Mouse (Mus musculus) gastrocnemius, postnatal 4 days (tissue): ENCODE results near the gene Mreg. TPM values are rescaled to one million over a fixed set of nuclear protein-coding genes. Genes with fewer than 3 reads are reported as not detected.

Source experiments
- DNase-seq, 2 experiments: peaks; one replicate each; pipeline ENCODE4 v3.0.0; 2021 to 2022; ENCODE audit warnings: low spot score in 2 of 2, mixed read lengths in 2 of 2
- total RNA-seq, 2 experiments: library from RNA; stranded (reverse); gene quantifications; 2 replicates each; pipeline ENCODE4 v1.2.3; 2021

The Mreg gene
- total RNA-seq, 2 experiments from 2014 or later: 33.4 to 36.6 TPM

DNA sequence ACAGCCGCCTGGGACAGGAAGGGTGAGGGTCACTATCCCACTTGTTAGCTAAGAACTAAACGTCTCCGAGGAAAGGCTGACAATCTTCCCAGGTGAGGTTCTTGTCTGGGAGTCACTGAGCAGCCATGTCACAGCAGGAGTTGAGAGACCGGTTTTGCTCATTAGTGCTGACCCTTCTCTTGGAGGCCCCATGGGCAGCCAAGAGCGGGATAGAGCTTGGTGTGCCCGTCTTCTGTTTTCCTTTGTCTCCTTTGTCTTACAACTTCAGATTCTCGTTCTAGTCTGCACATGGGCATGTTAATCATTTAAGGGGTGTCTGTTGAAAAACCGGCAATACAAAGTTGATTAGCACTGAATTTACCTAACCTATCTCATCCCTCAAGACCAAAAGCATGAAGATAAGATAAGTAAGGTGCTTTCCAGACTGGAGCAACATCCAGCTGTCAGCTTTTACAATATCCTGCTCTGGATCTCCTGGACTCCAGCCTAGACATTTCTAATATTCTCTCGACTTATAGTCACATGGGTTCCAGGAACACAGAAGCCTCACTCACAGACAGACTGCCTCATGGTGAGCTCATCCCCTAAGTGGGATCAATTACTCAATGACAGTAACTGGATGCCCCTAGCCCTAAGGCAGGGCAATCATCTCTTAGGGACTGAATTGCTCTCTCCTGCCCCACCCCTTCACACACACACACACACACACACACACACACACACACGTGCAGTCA, 15.3 kb downstream of the Mreg start:
- no peak for DNase-seq

DNA sequence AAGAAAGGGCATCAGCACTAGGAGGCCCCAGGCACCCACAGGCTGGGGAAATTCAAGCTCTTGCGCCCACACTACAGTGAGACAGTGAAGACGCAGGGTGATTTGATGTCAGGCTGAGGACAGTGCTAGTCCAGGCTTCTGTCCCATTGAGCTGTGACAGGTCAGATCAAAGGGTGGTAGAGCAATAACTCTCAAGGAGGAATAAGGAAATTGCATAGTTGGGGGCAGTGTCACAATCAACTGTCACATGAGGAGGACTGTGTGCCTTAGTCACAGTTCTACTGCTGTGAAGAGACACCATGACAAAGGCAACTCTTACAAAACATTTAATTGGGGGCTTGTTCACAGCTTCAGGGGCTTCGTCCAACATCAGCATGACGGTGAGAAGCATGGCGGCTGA, 16.0 kb downstream of the Mreg start:
- no peak for DNase-seq

DNA sequence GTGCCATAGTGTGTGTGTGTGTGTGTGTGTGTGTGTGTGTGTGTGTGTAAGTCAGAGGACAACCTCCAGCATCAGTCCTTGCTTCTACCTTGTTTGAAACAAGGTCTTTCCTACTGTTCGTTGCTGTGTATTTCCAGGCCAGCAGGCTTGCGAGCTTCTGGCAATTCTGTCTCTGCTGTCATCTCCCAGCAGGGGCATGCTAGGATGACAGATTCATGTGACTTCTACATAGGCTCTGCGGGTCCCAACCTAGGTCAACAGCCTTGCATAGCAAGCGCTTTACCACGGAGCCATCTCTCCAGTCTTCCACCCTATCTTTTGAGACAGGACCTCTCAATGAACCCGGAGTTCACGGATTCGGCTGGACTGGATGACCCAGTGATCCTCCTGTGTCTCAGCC, 20.7 kb downstream of the Mreg start:
- DNase-seq: no peak

DNA sequence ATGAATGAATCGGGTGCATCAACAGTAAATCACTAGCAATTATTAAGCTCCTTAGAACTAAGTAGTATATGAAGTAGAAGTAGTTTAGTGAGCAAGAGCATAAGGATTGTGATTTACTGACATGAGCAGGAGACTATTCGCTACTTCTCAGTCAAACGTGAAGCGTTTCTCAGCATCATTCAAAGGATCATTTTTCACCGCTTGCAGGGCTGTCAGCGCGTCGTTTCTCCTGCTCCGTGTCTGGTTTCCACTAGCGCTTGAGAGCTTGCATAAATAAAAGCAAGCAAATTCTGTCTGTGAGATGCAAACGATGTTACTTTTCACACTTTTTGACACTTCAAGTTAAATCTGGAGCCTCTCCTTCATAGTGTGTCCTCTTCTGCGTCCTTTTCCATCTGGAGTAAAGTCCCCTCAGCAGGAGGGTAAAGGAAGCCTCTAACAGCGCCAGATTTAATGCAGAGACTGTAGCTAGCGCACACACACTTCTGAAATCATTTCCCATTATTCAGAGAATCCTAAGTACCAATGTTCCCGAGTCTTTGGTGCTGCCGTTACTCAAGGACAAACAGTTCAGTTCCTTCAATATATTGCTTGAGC, 23.9 kb downstream of the Mreg start:
- DNase-seq: no peak

DNA sequence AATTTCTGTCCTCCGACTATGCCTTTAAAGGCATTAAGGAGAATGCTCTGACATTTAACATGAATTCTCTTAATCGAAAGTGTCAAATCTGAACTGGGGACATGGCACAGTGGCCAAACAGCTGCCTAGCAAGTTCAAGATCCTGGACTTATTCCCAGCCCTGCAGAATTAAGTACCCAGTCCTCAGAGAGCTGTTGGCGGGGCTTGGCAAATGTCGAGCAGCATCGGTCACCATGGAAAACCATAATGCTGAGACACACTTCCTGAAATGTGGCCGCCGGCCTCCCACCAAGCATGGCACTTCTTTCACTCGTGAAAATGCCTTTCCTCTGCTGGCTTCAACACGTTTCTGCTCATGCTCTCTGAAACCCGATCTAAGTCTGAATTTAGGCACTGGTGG, 24.6 kb downstream of the Mreg start:
- no peak for DNase-seq

DNA sequence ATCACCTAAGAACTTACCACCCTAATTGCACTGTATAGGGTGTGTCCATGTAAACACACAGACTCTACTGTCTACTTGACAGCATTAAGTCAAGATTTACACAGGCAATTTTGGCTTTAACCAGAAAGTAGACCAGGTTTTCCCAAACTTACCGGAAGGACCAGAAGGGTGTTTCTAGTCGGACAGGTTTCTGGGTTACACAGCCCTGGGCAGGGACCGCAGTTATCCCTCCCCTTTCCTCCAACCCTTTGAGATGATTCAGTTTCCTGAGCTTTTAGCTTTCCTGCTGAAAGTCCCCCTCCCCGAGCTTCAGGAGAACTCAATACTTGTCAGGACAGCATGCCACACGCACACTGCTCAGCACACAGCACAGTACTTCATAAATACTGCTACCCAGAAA, 26.0 kb downstream of the Mreg start:
- no peak for DNase-seq

GRCm38 (mm10) chr1:72183554-72183953, 28.6 kb downstream of the Mreg start:
- DNase-seq: no peak

- no peak for DNase-seq
These were observed 29.1 kb downstream of the Mreg start for GRCm38 (mm10) chr1:72182930-72183499.

- no peak for DNase-seq
These were observed 32.2 kb downstream of the Mreg start for GRCm38 (mm10) chr1:72179947-72180346.

GRCm38 (mm10) chr1:72176239-72176638, 35.9 kb downstream of the Mreg start:
- DNase-seq: no peak

DNA sequence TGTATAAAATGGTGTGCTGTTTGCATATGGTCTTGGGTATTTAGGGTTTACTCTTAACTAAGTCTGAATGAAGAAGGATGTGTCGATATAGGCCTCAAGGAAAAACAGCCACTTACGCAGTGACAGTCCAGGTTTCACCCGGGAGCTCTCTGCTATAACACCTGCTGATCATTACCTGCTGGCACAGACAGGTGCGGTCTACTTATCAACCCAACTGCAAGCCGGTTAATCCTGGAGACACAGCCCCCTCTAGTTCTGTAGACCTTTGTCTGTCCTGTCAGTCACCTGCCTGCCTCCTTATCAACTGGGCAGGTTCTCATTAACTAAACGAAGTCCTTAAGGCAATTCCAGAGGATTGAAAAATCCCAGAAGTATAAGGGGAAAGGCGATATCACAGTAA, 37.9 kb downstream of the Mreg start:
- DNase-seq: no peak

GRCm38 (mm10) chr1:72173402-72174051, 38.6 kb downstream of the Mreg start:
- no peak for DNase-seq

DNA sequence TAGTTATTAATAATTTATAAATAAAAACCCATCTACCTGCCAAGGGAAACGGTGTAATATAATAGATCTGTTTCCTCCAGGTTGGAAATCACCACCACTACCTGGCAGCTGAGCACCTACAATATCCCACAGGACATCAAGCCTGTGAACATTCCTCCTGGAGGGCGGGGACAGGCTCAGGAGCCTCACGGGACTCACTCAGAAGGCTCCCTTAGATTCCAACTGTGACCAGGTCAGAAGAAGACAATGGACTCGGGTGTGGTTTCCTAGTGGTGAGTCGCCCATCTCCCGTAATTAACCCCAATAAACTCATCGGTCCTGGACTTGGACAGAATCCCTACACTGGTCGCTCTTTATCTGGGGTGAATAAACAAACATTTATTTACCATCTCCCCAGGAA, 39.3 kb downstream of the Mreg start:
- no peak for DNase-seq

DNA sequence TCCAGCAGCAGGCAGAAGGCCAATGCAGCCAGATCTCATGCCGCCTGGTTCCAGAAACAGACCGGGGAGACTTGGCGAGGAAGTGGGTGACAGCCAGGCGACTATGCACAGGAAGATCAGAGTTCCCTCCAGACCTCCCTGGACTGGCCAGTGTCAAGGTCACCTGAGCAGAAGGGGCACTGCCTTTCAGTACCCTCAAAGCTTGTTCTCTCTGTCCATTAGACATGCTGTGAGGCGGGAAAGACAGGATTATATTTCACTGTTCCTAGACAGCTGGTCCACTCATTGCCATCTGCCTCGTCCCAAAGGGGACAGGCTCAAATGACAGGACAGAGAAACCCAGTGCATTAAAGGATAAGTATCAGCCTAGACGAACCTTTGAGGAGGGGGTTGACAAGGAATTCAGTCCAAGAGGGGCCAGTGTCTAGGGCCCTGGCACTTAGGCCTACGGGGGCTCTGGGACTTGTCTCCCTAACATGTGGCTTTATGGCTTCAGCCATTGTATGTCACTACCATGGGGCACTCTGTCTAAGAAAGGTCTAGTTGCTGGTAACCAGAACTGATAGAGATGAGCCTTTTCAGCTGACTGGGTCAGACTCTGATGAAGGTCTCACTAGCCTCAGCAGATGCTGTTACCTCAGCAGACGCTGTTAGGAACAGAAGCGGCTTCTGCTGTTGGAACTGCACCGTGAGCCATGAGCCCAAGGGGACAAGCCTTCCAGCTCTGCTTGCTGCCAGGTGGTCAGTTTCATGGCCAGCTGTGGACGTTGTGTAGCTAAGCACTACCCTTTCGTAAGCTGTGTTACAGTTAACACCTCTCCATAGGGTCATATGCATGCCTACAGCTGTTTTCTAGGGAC, 40.9 kb downstream of the Mreg start:
- no peak for DNase-seq

DNA sequence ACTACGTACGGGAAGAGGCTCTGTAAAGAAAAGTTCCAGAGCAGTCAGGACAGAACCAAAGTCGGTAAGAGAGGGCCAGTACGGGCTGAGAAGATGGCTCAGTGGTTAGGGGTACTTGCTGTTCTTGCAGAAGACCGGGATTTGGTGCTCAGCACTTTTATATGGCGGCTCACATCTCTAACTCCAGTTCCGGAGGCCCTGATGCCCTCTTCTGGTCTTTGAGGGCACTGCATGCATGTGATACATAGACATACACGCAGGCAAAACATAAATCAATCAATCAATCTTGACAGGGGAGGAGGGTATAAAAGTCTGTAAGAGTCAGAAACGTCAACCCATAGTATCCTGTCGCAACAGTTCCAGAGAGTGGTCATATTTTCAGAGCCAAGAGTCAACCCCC, 45.1 kb downstream of the Mreg start:
- no peak for DNase-seq

DNA sequence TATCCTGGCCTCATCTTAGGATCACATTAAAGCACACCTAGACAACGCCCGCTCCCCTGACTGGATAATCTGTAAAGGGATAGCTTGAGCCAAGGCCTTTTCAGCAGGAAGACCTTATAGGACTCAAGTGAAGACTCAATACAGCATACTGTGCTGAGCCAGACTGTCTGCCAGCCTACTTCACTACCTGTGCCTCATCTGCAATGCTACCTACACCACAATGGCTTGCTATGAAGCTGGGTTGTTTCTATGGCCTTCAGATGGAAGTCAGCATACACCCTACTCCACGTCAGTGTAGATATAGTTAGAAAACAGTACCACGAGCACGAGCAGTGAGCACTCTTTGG, 45.7 kb downstream of the Mreg start:
- DNase-seq: no peak

GRCm38 (mm10) chr1:72165723-72166467, 46.2 kb downstream of the Mreg start:
- DNase-seq: no peak

DNA sequence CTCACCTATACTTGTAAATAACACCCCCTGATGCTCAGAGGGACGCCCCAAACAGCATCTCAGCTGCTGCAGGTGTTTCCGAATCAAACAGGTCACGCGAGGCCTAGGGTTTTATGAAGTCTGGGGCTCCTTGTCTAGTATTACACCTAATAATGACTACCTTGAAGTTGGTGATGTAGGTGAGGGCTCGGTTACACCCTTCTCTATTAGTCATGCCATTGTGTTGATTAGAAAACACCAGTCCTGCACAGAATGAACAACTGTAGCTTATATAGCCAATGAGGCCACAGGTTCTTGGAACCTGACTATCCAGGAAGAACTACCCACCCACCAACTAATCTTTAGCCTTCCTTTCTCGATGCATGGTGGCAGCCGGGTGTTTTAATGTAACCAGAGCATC, 51.8 kb downstream of the Mreg start:
- DNase-seq: no peak

GRCm38 (mm10) chr1:72145041-72145440, 67.1 kb downstream of the Mreg start:
- DNase-seq: no peak

GRCm38 (mm10) chr1:72144426-72144825, 67.7 kb downstream of the Mreg start:
- DNase-seq: no peak
